Mouse (Mus musculus): ENCODE data around the gene Galnt2. TPM values are rescaled to one million over a fixed set of nuclear protein-coding genes. Genes with fewer than 3 reads are reported as not detected.
A peak's percentile ranks its signal among the peaks of the same experiment; 100 is the strongest.

Gene Galnt2
- polyA plus RNA-seq, 1 experiment from 2014 or later: 23.5 TPM

DNA sequence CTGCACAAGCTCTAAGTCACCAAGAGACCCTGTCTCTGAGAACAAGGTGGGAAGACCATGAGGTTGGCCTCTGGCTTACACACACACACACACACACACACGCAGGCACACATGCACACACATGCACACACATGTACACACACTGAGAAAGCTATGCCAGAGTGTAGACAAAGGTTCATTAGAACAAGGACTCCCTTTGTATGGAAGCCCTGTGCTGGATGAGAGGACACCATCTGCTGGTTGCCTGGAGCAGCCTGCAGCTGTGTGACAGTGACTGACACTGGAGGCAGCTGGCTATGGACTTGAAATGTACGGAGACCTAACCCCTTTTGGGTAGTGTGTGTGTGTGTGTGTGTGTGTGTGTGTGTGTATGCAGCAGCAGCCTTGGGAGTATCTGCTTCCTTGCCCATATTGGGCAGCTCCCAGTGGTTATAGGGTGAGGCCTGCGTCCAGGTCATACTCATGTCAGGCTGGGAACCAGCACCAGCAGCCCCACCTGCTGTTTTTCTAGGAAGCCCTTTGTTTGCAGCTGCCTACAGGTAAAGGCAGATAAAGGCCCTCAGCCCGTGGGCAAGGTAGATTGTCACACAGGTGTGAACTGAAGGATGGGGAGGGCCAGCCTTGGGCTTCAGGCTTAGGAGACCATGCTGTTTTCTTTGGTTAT, 55.4 kb downstream of the Galnt2 start:
- H3K4me2 ChIP-seq (ENCODE audit: low read depth, low read length): no peak overlapping the region
- H3K27ac ChIP-seq (ENCODE audit: low read depth): no peak overlapping the region
- no peaks in the 10 kb centered on the region for H3K36me3 ChIP-seq (replicated peaks; ENCODE audit: insufficient read depth, low read length)
- 59% methylated on average over 4 of the region's 4 CpGs for WGBS (ENCODE audit: insufficient replicate concordance)
- ATAC-seq (peak; percentile 16), DNase-seq (no peak)
- H3K9ac ChIP-seq (replicated peaks): no peak overlapping the region
- no peak for TF ChIP-seq EP300 (IDR thresholded peaks at IDR 0.05; ENCODE audit: low read depth)
- peak; percentile 66 for TF ChIP-seq CTCF (IDR thresholded peaks at IDR 0.05; ENCODE audit: low read depth)
- no peaks in the 10 kb centered on the region for H3K9me3 ChIP-seq (ENCODE audit: low read length)
- H3K4me3 ChIP-seq (ENCODE audit: low read depth, low read length): no peak overlapping the region
- H3K4me1 ChIP-seq (ENCODE audit: insufficient read depth): peaks cover 41% of the 10 kb centered on the region
- no peaks in the 10 kb centered on the region for H3K27me3 ChIP-seq (ENCODE audit: insufficient read depth, low read length)

DNA sequence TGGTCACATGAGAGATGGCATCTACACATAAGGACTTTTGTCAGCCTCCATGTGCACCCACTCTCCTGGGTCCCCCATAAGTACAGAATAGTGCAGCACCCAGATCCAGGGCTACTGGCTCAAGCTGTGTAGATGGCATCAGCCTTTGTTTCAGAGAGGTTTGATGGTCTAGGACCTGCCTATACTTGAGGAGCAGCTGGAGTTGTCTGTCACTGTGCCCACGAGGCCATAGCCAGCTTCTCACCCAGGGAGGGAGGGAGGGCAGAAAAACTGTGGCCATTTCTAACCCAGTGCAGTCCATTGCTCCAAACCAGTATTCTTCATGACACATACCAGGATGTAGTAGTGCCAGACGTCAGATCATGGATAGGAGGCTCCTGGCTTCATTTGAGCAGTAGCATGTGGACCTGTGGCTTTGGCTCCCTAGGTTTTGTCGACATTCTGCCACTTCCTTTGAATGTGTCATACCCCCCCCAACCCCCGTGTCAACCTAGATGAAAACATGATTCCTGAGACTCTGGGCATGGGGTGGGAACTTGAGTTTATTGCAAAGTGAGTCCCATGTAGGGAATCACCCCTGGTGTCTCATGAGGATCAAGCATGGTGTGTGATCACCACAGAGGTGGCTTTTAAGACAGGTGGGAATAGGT, 57.1 kb downstream of the Galnt2 start:
- TF ChIP-seq CTCF (IDR thresholded peaks at IDR 0.05; ENCODE audit: low read depth): no peak
- TF ChIP-seq EP300 (IDR thresholded peaks at IDR 0.05; ENCODE audit: low read depth): no peak
- DNase-seq (no peak), ATAC-seq (no peak)
- Histone ChIP-seq H3K9ac (replicated peaks) (no peak overlapping the region), H3K4me1 (ENCODE audit: insufficient read depth) (peaks cover 25% of the 10 kb centered on the region), H3K4me3 (ENCODE audit: low read depth, low read length) (no peak overlapping the region), H3K27ac (ENCODE audit: low read depth) (no peak overlapping the region), H3K36me3 (replicated peaks; ENCODE audit: insufficient read depth, low read length) (no peaks in the 10 kb centered on the region), H3K9me3 (ENCODE audit: low read length) (no peaks in the 10 kb centered on the region), H3K4me2 (ENCODE audit: low read depth, low read length) (no peak overlapping the region), H3K27me3 (ENCODE audit: insufficient read depth, low read length) (no peaks in the 10 kb centered on the region)
- WGBS (ENCODE audit: insufficient replicate concordance): 49% methylated on average over 4 of the region's 4 CpGs

DNA sequence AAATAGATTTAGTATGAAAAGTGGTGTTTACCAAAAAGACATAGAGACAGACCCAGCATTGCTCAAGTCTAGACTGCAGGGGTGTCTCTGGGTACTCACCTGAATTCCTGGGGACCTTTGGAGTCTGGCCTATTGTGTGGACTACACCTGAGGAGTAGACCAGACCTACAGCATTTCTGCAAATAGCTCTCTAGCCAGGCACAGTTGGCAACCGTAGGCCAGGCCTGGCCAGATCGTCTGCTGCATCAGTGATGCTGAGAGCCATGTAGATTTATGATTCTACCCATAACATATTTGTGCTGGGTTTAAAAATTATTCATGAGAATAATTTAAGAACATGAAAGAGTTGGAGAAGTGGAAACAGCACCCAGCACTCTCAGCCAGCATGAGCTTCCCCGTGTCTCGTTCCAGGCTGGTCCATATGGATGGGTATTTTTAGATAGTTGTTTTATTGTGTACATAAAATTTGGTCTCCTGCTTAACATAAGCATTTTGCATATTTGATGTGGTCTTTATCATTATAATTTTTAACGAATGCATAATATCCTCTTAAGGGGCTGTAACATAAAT, 58.4 kb downstream of the Galnt2 start:
- Histone ChIP-seq H3K36me3 (replicated peaks; ENCODE audit: insufficient read depth, low read length) (no peaks in the 10 kb centered on the region), H3K27ac (ENCODE audit: low read depth) (no peak overlapping the region), H3K27me3 (ENCODE audit: insufficient read depth, low read length) (no peaks in the 10 kb centered on the region), H3K4me1 (ENCODE audit: insufficient read depth) (peaks cover 19% of the 10 kb centered on the region), H3K4me3 (ENCODE audit: low read depth, low read length) (no peak overlapping the region), H3K4me2 (ENCODE audit: low read depth, low read length) (no peak overlapping the region), H3K9ac (replicated peaks) (no peak overlapping the region), H3K9me3 (ENCODE audit: low read length) (no peaks in the 10 kb centered on the region)
- TF ChIP-seq CTCF (IDR thresholded peaks at IDR 0.05; ENCODE audit: low read depth) (no peak), EP300 (IDR thresholded peaks at IDR 0.05; ENCODE audit: low read depth) (no peak)
- 79% methylated on average over 5 of the region's 5 CpGs for WGBS (ENCODE audit: insufficient replicate concordance)
- no peak for DNase-seq
- no peak for ATAC-seq

DNA sequence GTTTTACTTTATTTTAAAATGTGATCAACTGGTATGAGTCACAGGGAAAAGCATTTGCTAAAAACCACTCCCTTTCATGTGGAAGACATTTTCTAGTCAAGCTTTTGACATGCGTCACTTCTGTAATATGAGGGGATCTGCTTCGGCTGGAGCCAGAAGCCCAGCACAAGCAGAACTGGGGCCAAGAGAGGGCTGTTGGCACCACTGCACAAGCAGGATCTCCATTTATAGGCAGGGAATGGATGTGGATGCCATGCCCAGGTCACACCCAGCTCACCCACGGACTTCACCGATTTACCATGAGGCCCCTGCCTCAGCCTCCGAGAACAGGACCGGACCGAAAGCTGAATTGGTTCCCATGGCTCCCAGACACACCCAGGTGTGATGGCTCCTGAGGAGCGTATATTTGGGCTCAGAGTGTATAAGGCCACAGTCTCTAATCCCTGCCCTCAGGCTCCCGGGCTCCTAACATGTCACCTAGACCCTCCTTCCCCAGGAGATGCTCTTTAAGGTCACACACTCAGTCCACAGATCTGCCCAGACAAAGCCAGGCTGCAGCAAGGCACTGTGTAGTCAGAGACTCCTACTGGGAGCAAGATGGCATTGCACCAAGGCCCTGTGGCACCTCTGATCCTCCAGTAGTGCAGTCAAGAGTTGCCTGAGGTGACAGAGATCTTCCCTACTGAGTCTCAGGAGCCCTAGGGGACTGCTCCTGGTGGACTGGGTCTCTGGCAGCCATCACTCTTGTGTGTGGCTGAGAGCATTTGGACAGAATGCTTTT, 59.9 kb downstream of the Galnt2 start:
- no peak overlapping the region for H3K4me3 ChIP-seq (ENCODE audit: low read depth, low read length)
- no peaks in the 10 kb centered on the region for H3K27me3 ChIP-seq (ENCODE audit: insufficient read depth, low read length)
- H3K4me2 ChIP-seq (ENCODE audit: low read depth, low read length): no peak overlapping the region
- H3K9ac ChIP-seq (replicated peaks): 0 out of 2 replicates have a peak overlapping the region, but pooled peaks have one; percentile 26
- H3K4me1 ChIP-seq (ENCODE audit: insufficient read depth): peaks cover 6% of the 10 kb centered on the region; the same call in 1 of the 2 replicates
- no peaks in the 10 kb centered on the region for H3K9me3 ChIP-seq (ENCODE audit: low read length)
- ATAC-seq (peak; percentile 44), DNase-seq (no peak)
- TF ChIP-seq EP300 (IDR thresholded peaks at IDR 0.05; ENCODE audit: low read depth): no peak
- TF ChIP-seq CTCF (IDR thresholded peaks at IDR 0.05; ENCODE audit: low read depth): peak; percentile 63
- WGBS (ENCODE audit: insufficient replicate concordance): 89% methylated on average over 9 of the region's 9 CpGs
- H3K27ac ChIP-seq (ENCODE audit: low read depth): no peak overlapping the region
- 0 out of 2 replicates have a peak, but pooled peaks cover 6% of the 10 kb centered on the region for H3K36me3 ChIP-seq (replicated peaks; ENCODE audit: insufficient read depth, low read length)

DNA sequence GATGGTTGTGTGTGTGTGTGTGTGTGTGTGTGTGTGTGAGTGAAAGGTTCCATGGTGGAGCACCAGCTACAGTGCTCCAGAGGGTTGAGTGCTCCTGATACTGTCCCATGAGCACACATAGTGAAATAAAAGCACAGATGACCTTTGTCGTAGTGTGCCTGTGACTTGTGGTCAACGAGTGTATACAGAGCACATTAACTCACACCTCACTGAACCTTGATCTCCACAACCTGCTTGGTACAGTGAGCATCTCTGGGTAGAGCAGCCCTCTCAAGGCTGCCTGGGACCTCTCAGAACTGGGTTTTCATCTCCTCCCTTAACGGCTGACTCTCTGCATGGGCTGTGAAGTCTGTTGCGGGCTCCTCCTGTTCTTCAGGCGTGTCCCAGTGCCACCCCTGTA, 60.5 kb downstream of the Galnt2 start:
- H3K27ac ChIP-seq (ENCODE audit: low read depth): no peak overlapping the region
- H3K4me1 ChIP-seq (ENCODE audit: insufficient read depth): peaks cover 3% of the 10 kb centered on the region; the same call in 1 of the 2 replicates
- TF ChIP-seq EP300 (IDR thresholded peaks at IDR 0.05; ENCODE audit: low read depth) (no peak), CTCF (IDR thresholded peaks at IDR 0.05; ENCODE audit: low read depth) (no peak)
- 86% methylated on average over 5 of the region's 5 CpGs for WGBS (ENCODE audit: insufficient replicate concordance)
- no peaks in the 10 kb centered on the region for H3K9me3 ChIP-seq (ENCODE audit: low read length)
- ATAC-seq (peak; percentile 53), DNase-seq (no peak)
- H3K27me3 ChIP-seq (ENCODE audit: insufficient read depth, low read length): no peaks in the 10 kb centered on the region
- no peak overlapping the region for H3K4me2 ChIP-seq (ENCODE audit: low read depth, low read length)
- no peak overlapping the region for H3K4me3 ChIP-seq (ENCODE audit: low read depth, low read length)
- 0 out of 2 replicates have a peak overlapping the region, but pooled peaks have one; percentile 26 for H3K9ac ChIP-seq (replicated peaks)
- 0 out of 2 replicates have a peak, but pooled peaks cover 6% of the 10 kb centered on the region for H3K36me3 ChIP-seq (replicated peaks; ENCODE audit: insufficient read depth, low read length)

All from liver, postnatal 0 days (tissue).